Mouse (Mus musculus) natural killer cell, adult 2 months (primary cell): ENCODE data around the gene Ccl17.
A peak's percentile ranks its signal among the peaks of the same experiment; 100 is the strongest.
"Not testable (repeated sequence)": the region's sequence is repeated elsewhere in the genome, so short reads cannot be mapped to it uniquely, and the experiment has no call there.

ENCODE experiments used
- DNase-seq, 2 experiments: peaks; one replicate each; pipeline ENCODE4 v3.0.0; 2022; ENCODE audit warnings: low spot score in 2 of 2

The Ccl17 gene

DNA sequence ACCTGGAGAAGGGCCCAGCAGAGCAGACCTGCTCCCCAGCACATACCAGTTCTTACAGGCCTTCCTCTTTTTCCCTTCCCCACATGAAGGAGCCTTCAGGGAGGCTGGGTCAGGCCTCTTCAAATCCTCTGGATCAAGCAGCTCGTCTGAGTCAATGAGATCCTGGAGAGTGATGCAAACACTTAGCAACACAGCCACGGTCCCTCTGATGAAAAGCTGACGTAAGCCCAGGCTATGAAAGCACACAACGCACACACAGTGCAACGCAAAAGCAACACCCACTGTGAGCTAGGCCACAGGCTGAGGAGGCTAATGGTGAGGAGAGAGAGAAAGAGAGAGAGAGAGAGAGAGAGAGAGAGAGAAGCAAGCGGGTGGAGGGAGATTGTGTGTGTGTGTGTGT lies 14.9 kb downstream of the Ccl17 start:
- no peak for DNase-seq

GRCm38 (mm10) chr8:94826210-94826609 lies 16.0 kb downstream of the Ccl17 start:
- DNase-seq = peak in 1 of 2 experiments; percentile 8

DNA sequence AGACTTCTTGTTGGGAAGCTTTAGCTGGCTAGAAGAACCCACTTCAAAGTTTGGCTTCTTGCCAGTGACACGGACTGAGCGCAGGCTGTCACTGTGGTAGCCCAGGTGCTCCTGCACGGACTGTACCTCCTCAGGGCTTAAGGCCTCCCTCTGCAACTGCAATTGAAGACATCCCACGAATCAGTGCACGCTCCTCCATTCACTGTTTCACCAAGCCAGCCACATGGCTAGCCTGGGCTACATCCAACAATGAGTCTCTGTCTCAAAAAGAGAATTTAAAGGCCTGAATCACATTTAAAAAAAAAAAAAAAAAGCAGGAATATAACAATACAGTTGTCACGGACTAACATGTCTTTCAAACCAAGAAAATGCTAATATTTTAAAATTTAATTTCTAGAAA lies 18.0 kb downstream of the Ccl17 start:
- no peak for DNase-seq

DNA sequence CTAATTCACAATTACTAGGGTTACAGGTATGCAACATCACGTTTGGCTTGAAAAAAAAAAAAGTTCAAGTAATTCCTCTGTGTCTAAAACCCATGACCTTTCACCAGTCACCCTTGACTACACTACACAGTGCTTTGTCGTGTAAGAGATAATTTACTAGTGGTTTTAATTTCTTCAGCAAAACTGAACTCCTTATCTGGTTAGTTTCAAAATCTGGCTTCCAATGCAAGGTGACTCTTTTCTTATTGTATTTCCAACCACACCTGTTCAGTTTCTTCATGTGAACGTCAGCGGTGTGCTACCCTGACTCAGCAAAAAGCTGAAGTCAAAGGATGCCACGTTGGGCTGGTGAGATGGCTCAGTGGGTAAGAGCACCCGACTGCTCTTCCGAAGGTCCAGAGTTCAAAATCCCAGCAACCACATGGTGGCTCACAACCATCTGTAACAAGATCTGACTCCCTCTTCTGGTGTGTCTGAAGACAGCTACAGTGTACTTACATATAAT lies 23.7 kb downstream of the Ccl17 start:
- not testable (repeated sequence) for DNase-seq

- DNase-seq = not testable (repeated sequence)
Measured at GRCm38 (mm10) chr8:94835751-94836150, 25.5 kb downstream of the Ccl17 start.

- no peak for DNase-seq
Measured at GRCm38 (mm10) chr8:94836456-94837240, 26.4 kb downstream of the Ccl17 start.

GRCm38 (mm10) chr8:94837662-94838574 lies 27.7 kb downstream of the Ccl17 start, which contains the start of the genes Coq9 and Ciapin1:
Gene Coq9, plus strand, starts transcription at chr8:94838321.
Gene Ciapin1, minus strand, starts transcription at chr8:94838358.
- DNase-seq = peak; percentile 89 to 93

GRCm38 (mm10) chr8:94838600-94838999 lies 28.3 kb downstream of the Ccl17 start:
- peak in 1 of 2 experiments; percentile 55 for DNase-seq

- DNase-seq = no peak
Measured at GRCm38 (mm10) chr8:94841183-94841582, 30.9 kb downstream of the Ccl17 start.

DNA sequence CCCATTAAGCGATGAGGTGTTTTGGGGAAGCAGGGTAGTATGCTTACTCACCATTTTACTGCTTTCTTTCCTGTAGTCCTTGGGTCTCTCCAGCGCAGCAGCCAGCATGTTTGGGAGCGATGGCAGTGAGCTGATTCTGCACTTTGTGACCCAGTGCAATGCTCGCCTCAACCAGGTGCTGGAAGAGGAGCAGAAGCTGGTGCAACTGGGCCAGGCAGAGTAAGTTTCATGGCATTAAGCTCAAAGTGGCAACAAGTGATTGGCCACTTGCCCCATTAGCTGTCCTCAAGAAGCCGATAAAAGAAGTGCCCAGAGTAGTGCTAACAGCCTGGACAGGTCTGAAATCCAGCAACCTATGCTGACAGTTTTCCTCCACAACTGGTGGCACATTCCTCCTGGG lies 39.8 kb downstream of the Ccl17 start:
- no peak for DNase-seq

- not testable (repeated sequence) for DNase-seq
Measured at GRCm38 (mm10) chr8:94854761-94855160, 44.5 kb downstream of the Ccl17 start.

GRCm38 (mm10) chr8:94857011-94857345 lies 46.7 kb downstream of the Ccl17 start:
- no peak for DNase-seq

DNA sequence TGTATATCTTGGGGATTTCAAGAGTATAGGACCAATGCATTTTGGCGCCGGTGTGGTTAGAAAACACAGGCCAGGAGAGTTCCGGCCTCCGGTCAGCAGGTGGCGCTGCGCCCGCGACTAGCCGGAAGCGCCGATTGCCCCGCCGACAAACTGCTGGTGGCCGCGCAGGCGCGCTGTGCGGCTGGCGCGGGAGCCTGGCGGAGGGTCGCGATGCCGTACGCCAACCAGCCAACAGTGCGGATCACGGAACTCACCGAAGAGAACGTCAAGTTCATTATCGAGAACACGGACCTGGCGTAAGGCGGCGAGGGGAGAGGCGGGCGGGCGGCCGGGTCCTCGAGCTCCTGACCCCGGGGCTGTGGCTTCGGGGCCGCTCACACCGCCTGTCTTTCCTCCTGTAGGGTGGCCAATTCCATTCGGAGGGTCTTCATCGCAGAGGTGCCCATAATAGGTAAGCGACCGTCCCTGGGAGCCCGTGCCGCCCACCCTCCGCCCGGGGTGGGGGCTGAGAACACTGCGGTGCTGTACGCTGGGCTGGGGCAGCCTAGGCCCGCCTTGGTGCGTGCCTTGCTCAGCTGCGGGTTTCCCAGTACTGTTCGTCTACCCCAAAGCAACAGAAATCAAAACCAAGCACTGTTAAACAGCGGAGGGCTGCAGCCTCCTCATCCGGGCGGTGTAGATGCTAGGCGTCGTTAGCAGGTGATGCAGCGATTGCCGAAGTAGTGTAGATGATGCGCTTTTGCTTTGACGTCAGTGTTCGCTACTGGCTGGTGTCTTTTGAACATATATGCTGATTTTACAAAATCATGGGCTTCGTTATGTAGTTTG lies 47.3 kb downstream of the Ccl17 start, which contains the start of gene Polr2c:
Gene Polr2c, plus strand, starts transcription at position 105 of the 828 bp plus-strand sequence.
- peak; percentile 82 to 90 for DNase-seq

GRCm38 (mm10) chr8:94861352-94861910 lies 51.2 kb downstream of the Ccl17 start:
- peak; percentile 57 to 69 for DNase-seq
